Mouse (Mus musculus) granulocyte monocyte progenitor cell, adult 5-6 weeks (primary cell): ENCODE measurements around the gene Exd1. TPM values are rescaled to one million over a fixed set of nuclear protein-coding genes. Genes with fewer than 3 reads are reported as not detected.

ENCODE experiments used
- ATAC-seq: replicated peaks from 2 replicates; pipeline ENCODE4 v1.8.0; 2016; ENCODE audit warnings: mild to moderate bottlenecking, moderate TSS enrichment, inconsistent platforms; ENCODE audit not compliant: poor library complexity, severe bottlenecking
- total RNA-seq, 2 experiments: library from RNA; stranded (forward) in 1 of 2; stranded (reverse) in 1 of 2; fragments of 200-712, 200-1000 nt in 1 of 2; fragments of >200 nt in 1 of 2; fragmentation: Nextera tagmentation in 1 of 2; gene quantifications; 2 replicates each; pipeline ENCODE4 v1.2.3; 2014 to 2017

The Exd1 gene
- total RNA-seq, 2 experiments from 2014 or later = 0.13 to 0.31 TPM

DNA sequence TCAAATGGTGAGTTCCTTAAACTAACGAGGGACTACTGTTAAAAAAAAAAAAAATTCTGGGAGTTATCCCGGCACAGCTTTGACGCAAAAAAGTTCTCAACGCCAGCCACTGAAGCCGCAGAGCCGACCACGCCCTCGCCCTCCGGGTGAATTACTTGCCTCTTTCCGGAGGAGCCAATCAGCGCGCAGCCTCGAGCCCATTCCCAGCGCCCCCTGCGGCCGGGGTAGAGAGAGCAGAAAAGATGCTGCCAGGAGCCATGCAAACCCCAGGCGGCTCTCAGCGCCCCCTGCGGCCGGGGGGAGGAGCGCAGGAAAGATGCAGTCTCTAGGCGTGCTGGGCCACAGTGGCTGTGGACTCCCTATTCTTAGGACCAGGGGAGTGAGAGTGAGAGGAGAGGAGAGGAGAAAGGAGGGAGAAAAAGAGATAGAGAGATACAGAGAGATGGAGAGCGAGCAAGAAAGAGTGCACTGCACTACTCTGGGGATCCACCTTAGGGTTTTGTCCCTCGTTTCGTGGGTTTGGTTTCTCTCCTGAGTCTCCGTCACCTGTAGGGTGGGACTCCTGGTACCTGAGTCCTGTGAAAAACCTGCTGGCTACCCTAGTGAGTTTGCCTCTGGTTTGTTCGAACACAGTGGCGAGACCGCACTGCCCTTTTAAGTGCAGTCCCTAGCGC lies 442 bp downstream of the Exd1 start:
- ATAC-seq = peak; percentile 83

GRCm38 (mm10) chr2:119543656-119544055 lies 3.8 kb downstream of the Exd1 start:
- ATAC-seq = no peak

GRCm38 (mm10) chr2:119542106-119542505 lies 5.3 kb downstream of the Exd1 start:
- no peak for ATAC-seq

GRCm38 (mm10) chr2:119538802-119539201 lies 8.6 kb downstream of the Exd1 start:
- no peak for ATAC-seq

DNA sequence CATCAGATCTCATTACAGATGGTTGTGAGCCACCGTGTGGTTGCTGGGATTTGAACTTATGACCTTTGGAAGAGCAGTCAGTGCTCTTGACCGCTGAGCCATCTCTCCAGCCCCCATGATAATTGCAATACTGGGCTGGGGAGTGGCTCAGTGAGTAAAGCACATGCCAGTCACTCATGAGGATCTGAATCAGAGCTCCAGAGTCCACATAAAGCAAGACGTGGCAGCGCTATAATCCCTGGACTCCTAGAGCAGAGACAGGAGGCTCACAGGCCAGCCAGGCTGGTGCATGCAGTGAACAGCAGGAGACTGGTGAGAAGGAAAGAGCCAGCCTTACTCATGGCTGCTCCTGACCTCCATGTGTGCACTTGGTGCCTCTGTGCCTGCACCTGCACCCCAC lies 22.0 kb downstream of the Exd1 start:
- ATAC-seq = no peak

- no peak for ATAC-seq
Observed at GRCm38 (mm10) chr2:119523836-119524235, 23.6 kb downstream of the Exd1 start.

- ATAC-seq = no peak
Observed at GRCm38 (mm10) chr2:119520550-119520949, 26.9 kb downstream of the Exd1 start.

- peak; percentile 38; the same call in 1 of the 2 replicates for ATAC-seq
Observed at GRCm38 (mm10) chr2:119516811-119517210, 30.6 kb downstream of the Exd1 start.

DNA sequence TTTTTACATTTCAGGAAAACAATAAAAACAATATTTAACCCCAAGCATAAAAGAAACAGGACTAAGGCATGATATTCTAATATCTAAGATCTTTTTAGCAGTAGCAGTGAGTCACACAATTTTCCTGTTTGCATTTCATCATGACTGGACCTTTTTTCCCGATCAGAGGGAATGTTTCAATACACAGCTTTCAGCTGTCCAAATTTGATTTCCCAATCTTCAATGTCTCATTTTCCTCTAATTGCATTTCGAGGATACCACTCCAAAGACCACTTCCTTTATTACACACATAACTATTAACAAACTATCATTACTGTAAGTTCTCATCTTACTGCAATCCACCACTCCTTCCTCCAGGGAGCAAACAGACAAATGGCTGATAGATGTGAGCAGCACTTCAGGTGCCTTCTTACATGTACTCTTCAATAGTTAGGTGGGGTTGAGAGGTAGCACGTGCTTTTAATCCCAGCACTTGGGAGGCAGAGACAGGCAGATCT lies 33.4 kb downstream of the Exd1 start:
- peak; percentile 85 for ATAC-seq

GRCm38 (mm10) chr2:119512292-119512691 lies 35.1 kb downstream of the Exd1 start:
- no peak for ATAC-seq

DNA sequence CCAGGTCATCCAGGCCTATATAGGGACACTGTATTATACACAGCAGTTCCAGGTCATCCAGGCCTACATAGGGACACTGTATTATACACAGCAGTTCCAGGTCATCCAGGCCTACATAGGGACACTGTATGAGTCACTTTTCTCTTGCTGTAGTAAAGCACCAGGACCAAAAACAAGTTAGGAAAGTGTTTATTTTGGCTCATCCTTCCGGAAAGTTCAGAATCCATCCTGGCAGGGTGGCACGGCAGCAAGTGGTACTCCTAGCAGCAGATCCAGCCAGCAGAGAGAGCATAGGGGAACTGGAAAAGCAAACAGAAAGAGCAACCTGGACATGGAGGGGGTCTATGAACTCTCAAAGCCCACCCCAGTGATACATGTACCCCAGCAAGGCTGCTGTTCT lies 36.6 kb downstream of the Exd1 start:
- no peak for ATAC-seq

GRCm38 (mm10) chr2:119508518-119508917 lies 38.9 kb downstream of the Exd1 start:
- ATAC-seq = peak; percentile 81

DNA sequence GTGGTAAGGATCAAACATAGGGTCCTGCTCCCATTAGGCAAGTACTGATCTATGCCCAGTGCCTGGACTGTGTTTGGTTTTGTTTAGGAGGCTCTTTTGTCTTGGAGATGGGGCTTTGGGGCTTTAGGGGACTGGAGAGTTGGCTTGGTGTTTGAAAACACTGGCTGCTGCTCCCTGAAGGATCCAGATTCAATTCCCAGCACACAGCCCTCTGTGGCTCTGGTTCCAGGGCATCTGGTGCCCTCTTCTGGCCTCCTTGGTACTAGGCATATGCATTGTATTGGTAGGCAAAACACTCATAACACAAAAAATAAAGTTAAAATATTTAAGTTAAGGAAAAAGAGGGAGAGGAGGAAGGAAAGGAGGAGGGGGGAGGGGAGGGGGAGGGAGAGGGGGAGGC lies 40.3 kb downstream of the Exd1 start:
- ATAC-seq = 0 out of 2 replicates have a peak, but pooled peaks have one; percentile 25

DNA sequence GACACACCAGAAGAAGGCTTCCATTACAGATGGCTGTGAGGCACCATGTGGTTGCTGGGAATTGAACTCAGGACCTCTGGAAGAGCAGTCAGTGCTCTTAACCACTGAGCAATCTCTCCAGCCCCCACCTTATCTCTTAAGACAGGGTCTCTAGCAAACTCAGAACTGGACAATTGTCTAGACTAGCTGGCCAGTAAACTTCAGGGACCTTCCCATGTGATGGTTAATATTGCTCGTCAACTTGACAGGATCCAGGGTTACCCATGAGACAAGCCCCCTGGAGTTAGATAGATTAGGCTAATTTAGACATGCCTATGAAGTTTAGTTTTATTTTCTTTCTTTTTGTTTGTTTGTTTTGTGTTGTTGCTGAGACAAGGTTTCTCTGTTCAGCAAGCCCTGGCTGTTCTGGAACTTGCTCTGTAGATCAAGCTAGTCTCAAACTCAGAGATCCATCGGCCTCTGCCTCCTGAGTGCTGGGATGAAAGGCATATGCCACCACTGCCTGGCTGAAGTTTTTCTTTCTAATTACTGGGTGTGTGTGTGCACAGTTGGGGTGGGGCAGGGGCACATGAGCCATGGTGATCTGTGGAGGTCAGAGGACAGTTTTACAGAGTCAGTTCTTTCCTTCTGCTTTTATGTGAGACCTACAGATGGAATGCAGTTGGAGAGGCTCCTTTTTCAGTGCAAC lies 46.3 kb downstream of the Exd1 start:
- ATAC-seq = no peak

DNA sequence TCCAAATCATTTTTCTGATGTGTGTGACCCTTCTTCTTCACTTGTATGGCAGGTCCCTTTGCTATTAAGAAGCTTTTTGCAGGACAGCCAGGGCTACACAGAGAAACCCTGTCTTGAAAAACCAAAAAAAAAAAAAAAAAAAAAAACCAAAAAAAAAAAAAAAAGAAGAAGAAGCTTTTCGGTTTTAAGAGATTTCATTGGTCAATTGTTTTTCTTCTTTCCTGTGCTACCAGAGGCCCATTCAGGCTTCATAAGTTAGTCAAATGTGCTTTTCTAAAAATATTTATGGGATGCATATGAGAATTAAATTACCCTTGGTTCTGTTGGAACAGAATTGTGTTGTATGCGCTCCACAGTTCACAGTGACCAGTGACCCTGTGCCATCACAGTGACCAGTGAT lies 48.6 kb downstream of the Exd1 start:
- ATAC-seq = no peak

DNA sequence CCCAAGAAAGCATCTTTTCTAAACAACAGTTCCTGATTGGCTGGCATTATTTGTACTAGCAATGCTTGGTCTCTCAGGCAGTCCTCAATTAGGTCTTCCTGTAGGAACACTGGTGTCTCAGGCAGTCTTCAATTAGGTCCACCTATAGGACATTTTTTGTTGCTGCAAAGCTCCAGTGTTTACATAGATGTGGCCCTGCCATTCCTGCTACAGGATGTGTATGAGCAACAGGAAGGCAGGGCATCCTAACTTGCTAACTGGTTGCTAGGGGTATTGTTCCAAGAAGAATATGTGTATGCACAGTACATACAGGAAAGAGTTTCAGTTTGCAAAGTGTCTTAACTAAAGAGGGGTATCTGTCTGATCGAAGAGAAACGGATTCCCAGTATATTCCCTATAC lies 51.3 kb downstream of the Exd1 start:
- ATAC-seq = no peak

DNA sequence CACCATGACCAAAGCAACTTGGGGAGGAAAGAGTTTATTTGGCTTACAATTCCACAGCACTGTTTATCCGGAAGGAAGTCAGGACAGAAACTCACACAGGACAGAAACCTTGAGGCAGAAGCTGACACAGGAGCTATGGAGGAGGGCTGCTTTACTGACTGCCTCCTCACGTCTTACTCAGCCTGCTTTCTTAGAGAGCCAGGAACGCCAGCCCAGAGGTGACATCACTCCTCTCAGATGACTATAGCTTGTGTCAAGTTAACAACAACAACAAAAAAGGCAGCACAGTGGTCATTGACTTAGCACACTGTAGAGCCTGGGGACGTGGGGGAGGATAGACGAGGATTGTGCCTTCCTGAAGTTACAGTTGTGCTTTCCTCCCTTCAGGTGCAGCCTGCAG lies 55.5 kb downstream of the Exd1 start:
- no peak for ATAC-seq

- no peak for ATAC-seq
Observed at GRCm38 (mm10) chr2:119486488-119486887, 60.9 kb downstream of the Exd1 start.

- ATAC-seq = no peak
Observed at GRCm38 (mm10) chr2:119482307-119482706, 65.1 kb downstream of the Exd1 start.

GRCm38 (mm10) chr2:119478397-119478749 lies 69.1 kb downstream of the Exd1 start:
- no peak for ATAC-seq

DNA sequence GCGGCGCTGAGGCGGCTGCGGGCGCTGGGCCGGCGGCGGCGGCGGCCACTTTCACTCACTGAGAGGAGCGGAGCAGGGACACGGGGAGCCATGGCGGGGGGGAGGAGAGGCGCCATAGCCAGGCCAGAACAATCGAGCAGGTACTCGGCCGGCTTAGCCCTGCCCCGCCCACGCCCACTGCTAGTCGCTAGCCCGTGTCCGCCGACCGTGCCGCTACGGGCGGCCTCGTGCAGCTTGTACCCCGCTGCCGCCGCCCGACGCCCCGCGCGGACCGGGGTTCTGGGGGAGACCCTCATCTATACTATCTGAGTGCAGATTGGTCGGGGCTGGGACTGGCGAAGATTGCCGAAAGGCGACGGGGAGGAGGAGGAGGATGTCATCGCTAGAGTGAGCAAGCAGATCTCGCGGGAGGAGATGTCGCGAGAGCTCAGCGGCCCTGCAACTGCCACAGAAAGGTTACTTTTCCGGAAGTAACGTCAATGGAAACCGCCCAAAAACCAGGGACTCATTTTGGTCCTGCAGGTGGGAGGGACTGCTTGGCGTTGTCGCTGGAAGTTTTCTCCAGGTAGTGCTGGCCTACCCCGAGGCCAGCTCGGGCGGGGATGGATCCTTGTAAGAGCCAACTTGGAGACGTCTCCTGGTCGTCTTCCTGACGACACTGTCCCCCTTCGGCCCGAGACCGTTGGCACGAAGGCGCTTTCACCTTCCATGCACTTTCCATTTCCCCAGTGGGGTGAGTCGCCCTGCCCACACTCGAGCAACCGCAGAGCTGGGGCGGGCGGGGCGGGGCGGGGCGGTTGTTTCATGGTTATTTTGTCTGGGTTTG lies 69.6 kb downstream of the Exd1 start, which contains the start of gene Ino80:
Gene Ino80 (minus strand): TSS at position 117 of the 826 bp plus-strand sequence.
- peak; percentile 82 for ATAC-seq
